Mouse (Mus musculus) midbrain, embryonic 14.5 days (tissue): Measurements from ENCODE around the gene Rflna. TPM values are rescaled to one million over a fixed set of nuclear protein-coding genes. Genes with fewer than 3 reads are reported as not detected.

Experiments used
- ATAC-seq: fragments of 200-750 bp; cut with Nextera tagmentation; 2 replicates; pipeline ENCODE4 v1.8.0; 2017; ENCODE audit warnings: moderate number of reproducible peaks, moderate library complexity; ENCODE audit not compliant: low FRiP score, low TSS enrichment
- DNase-seq: peaks from one replicate; pipeline ENCODE4 v3.0.0-alpha.2; 2015
- H3K27ac ChIP-seq: fragments of 300-500 bp; sonication (generic); replicated peaks from 2 replicates; pipeline ENCODE4 v1.5.1; 2014; ENCODE audit warnings: mild to moderate bottlenecking, low read depth, low read length, moderate library complexity
- H3K27me3 ChIP-seq: fragments of 300-500 bp; sonication (generic); 2 replicates; pipeline ENCODE4 v1.6.1; 2014; ENCODE audit warnings: low read length, control low read depth, mixed read lengths; ENCODE audit not compliant: control insufficient read depth, insufficient read depth
- H3K36me3 ChIP-seq: fragments of 300-500 bp; sonication (generic); 2 replicates; pipeline ENCODE4 v1.6.1; 2014; ENCODE audit warnings: low read length, control low read depth; ENCODE audit not compliant: control insufficient read depth, insufficient read depth
- H3K4me1 ChIP-seq: fragments of 300-500 bp; sonication (generic); 2 replicates; pipeline ENCODE4 v1.6.1; 2014; ENCODE audit warnings: mild to moderate bottlenecking, antibody characterized with exemption, low read length, control low read depth; ENCODE audit not compliant: control insufficient read depth, insufficient read depth
- H3K4me2 ChIP-seq: fragments of 300-500 bp; sonication (generic); 2 replicates; pipeline ENCODE4 v1.6.1; 2014; ENCODE audit warnings: mild to moderate bottlenecking, low read length, moderate library complexity
- H3K4me3 ChIP-seq: fragments of 300-500 bp; sonication (generic); replicated peaks from 2 replicates; pipeline ENCODE4 v1.5.1; 2014; ENCODE audit warnings: low read depth, low read length
- H3K9ac ChIP-seq: fragments of 300-500 bp; sonication (generic); replicated peaks from 2 replicates; pipeline ENCODE4 v1.6.1; 2014; ENCODE audit warnings: mild to moderate bottlenecking, low read length, moderate library complexity
- H3K9me3 ChIP-seq: fragments of 300-500 bp; sonication (generic); 2 replicates; pipeline ENCODE4 v1.6.1; 2016; ENCODE audit warnings: low read length, control low read depth, mixed read lengths; ENCODE audit not compliant: control insufficient read depth
- WGBS: fragments of 180-500 bp; shearing (Covaris S2); extraction: QIAGEN DNeasy Blood & Tissue Kit; methylation state at CpG from one replicate; pipeline ENCODE4 v1.1.7; 2014; 5-methylcytosine and 5-hydroxymethylcytosine counted together
- polyA plus RNA-seq: library from polyadenylated mRNA; unstranded; fragments of >200 nt; fragmentation: Nextera tagmentation; extraction: Ambion mirVana; gene quantifications from 2 replicates; pipeline ENCODE4 v1.2.1, GENCODE M21; 2014

Rflna gene
- polyA plus RNA-seq = 5.7 and 5.9 TPM in 2 replicates

DNA sequence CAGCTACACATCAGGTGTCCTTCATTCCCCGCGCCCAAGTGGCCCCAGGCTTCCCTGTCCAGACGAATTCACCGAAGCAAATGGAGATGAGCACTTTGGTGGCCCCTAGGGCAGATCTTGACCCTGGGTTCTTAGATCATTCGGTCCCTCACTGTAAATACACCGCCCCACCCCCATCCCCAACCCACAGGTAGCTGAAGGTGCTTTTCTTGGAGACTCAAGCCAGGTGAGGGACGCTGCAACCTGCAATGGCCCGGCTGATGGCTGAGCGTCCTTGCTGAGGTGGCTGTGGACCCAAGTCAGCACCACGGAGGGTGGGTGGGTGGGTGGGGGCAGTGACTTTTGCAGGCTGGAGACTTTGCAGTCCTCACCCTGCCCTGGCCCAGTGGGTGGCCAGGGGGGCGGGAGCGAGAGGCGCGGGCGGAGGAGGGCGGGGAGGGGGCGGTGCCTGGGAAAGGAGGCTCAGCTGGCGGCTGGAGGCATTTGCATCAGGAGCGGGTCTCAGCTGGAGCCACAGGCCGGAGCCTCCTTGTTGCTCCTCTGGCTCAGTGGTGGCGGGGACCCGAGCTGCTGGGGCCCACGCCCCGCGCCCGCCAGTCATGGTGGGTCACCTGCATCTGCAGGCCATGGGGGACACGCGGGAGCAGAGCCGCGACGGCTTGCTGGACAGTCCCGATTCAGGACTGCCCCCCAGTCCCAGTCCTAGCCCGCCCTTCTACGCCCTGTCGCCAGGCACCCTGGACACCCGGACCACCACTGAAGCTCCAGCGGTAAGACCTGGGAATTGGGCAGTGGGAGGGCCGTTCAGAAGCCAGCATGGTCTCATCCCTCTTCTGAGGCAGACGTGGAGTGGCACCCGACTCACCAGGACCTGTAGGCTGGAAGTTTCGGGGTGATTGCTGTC is at the start of gene Rflna:
Gene Rflna (plus strand): TSS at position 253 of the 904 bp plus-strand sequence.
- Histone ChIP-seq H3K36me3 (no peaks in the 10 kb centered on the region), H3K27me3 (peaks cover 17% of the 10 kb centered on the region), H3K27ac (no peak within 1 kb of the TSS), H3K9me3 (no peaks in the 10 kb centered on the region), H3K4me1 (peaks cover 23% of the 10 kb centered on the region), H3K4me3 (peak within 1 kb of the TSS; percentile 28), H3K4me2 (peak within 1 kb of the TSS; percentile 58), H3K9ac (peak within 1 kb of the TSS; percentile 54)
- WGBS = 1% methylated on average over 40 of the region's 41 CpGs
- ATAC-seq (peak; percentile 54; the same call in 1 of the 2 replicates), DNase-seq (peak; percentile 78)

- Histone ChIP-seq H3K36me3 (no peaks in the 10 kb centered on the region), H3K27ac (no peak overlapping the region), H3K4me1 (no peaks in the 10 kb centered on the region), H3K9me3 (peaks cover 5% of the 10 kb centered on the region; the same call in 1 of the 2 replicates), H3K27me3 (no peaks in the 10 kb centered on the region), H3K4me2 (no peak overlapping the region), H3K4me3 (no peak overlapping the region), H3K9ac (no peak overlapping the region)
- WGBS = 86% methylated on average over 8 of the region's 8 CpGs
- no peak for ATAC-seq
- DNase-seq = no peak
Observed at GRCm38 (mm10) chr5:124954404-124955305, 48.4 kb upstream of the Rflna start.

GRCm38 (mm10) chr5:124957491-124957890 is 45.5 kb upstream of the Rflna start:
- Histone ChIP-seq H3K27ac (no peak overlapping the region), H3K4me3 (no peak overlapping the region), H3K9ac (no peak overlapping the region), H3K9me3 (peaks cover 5% of the 10 kb centered on the region; the same call in 1 of the 2 replicates), H3K27me3 (no peaks in the 10 kb centered on the region), H3K4me1 (0 out of 2 replicates have a peak, but pooled peaks cover 2% of the 10 kb centered on the region), H3K36me3 (no peaks in the 10 kb centered on the region), H3K4me2 (no peak overlapping the region)
- no peak for DNase-seq
- WGBS = 62% methylated on average over 5 of the region's 5 CpGs
- no peak for ATAC-seq

- no peak for ATAC-seq
- Histone ChIP-seq H3K4me1 (peaks cover 12% of the 10 kb centered on the region; the same call in 1 of the 2 replicates), H3K27ac (no peak overlapping the region), H3K36me3 (no peaks in the 10 kb centered on the region), H3K9ac (no peak overlapping the region), H3K9me3 (peaks cover 5% of the 10 kb centered on the region; the same call in 1 of the 2 replicates), H3K4me2 (no peak overlapping the region), H3K27me3 (no peaks in the 10 kb centered on the region), H3K4me3 (no peak overlapping the region)
- WGBS = 96% methylated on average over 4 of the region's 4 CpGs
- DNase-seq = no peak
Observed at GRCm38 (mm10) chr5:124959099-124959498, 43.9 kb upstream of the Rflna start.

- Histone ChIP-seq H3K4me2 (no peak overlapping the region), H3K4me3 (no peak overlapping the region), H3K36me3 (no peaks in the 10 kb centered on the region), H3K9ac (no peak overlapping the region), H3K27me3 (no peaks in the 10 kb centered on the region), H3K27ac (peak overlapping the region; percentile 27; the same call in 1 of the 2 replicates), H3K9me3 (peaks cover 5% of the 10 kb centered on the region; the same call in 1 of the 2 replicates), H3K4me1 (peaks cover 15% of the 10 kb centered on the region; the same call in 1 of the 2 replicates)
- WGBS = 49% methylated on average over 18 of the region's 18 CpGs
- peak; percentile 47 for DNase-seq
- ATAC-seq = no peak
Observed at GRCm38 (mm10) chr5:124960131-124960901, 42.7 kb upstream of the Rflna start.

- no peak for ATAC-seq
- H3K4me2 ChIP-seq = no peak overlapping the region
- no peak overlapping the region for H3K27ac ChIP-seq
- no peak for DNase-seq
- no peaks in the 10 kb centered on the region for H3K27me3 ChIP-seq
- H3K36me3 ChIP-seq = no peaks in the 10 kb centered on the region
- H3K9me3 ChIP-seq = peaks cover 5% of the 10 kb centered on the region; the same call in 1 of the 2 replicates
- no peak overlapping the region for H3K9ac ChIP-seq
- 91% methylated on average over 8 of the region's 8 CpGs for WGBS
- peaks cover 15% of the 10 kb centered on the region; the same call in 1 of the 2 replicates for H3K4me1 ChIP-seq
- no peak overlapping the region for H3K4me3 ChIP-seq
Observed at GRCm38 (mm10) chr5:124961433-124961832, 41.6 kb upstream of the Rflna start.

- ATAC-seq (no peak), DNase-seq (no peak)
- no peak overlapping the region for H3K27ac ChIP-seq
- H3K4me3 ChIP-seq = no peak overlapping the region
- 44% methylated on average over 7 of the region's 7 CpGs for WGBS
- H3K4me1 ChIP-seq = peaks cover 15% of the 10 kb centered on the region; the same call in 1 of the 2 replicates
- no peak overlapping the region for H3K4me2 ChIP-seq
- no peaks in the 10 kb centered on the region for H3K27me3 ChIP-seq
- no peak overlapping the region for H3K9ac ChIP-seq
- H3K36me3 ChIP-seq = no peaks in the 10 kb centered on the region
- peaks cover 5% of the 10 kb centered on the region; the same call in 1 of the 2 replicates for H3K9me3 ChIP-seq
Observed at GRCm38 (mm10) chr5:124962761-124963160, 40.3 kb upstream of the Rflna start.
